Comparison of ENCODE assay signal across 19 mouse cellular contexts in the genomic region with DNA sequence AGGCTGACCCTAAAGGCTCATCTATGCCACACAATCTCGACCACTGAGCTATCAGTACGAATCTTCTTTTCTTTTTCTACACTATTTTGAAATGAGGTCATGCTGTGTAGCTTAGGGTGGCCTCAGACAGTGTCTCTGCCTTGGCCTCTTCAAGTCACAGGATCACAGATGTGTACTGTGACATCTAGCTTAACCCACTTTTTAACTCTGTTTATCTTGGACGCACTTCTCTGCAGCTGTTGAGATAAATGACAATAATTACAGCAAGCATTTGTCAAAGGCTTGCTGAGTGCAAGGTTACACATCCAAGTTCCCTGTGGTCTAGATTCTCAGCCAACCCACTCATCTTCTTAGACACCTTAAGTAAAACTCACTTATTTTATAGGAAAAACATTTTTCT.
DNase-seq lines count a peak whose midpoint lies in the region; ATAC-seq and TF ChIP-seq lines count a peak whose summit lies in the region.
"Had no signal": no experiment of that assay in that cellular context is flagged by ENCODE, and none has a peak within 500 bp of the region (broad histone marks: within the 10 kb centered on the region; RNA-seq: fewer than 3 reads in every experiment).

No protein-coding gene starts in this region.

- no peak overlapping the region for H3K4me3 ChIP-seq in heart, embryonic 10.5 days
- H3K4me3 ChIP-seq in liver, adult 2 months (ENCODE audit: insufficient read depth, low read depth, low read length): no peak overlapping the region
- no peak overlapping the region for H3K4me3 ChIP-seq in liver, embryonic 11.5 days (ENCODE audit: low read depth, low read length)
- no peak overlapping the region for H3K4me3 ChIP-seq in kidney, embryonic 16.5 days (ENCODE audit: low read length)
- H3K4me3 ChIP-seq in hindbrain, embryonic 14.5 days (replicated peaks; ENCODE audit: low read length): no peak overlapping the region
- H3K4me3 ChIP-seq: embryonic facial prominence, embryonic 13.5 days; forebrain, embryonic 13.5 days; hindbrain, embryonic 15.5 days; liver, embryonic 12.5 days; megakaryocyte, embryonic 14.5 days; midbrain, embryonic 13.5 days had no signal

- H3K4me1 ChIP-seq in heart, embryonic 10.5 days: no peaks in the 10 kb centered on the region
- H3K4me1 ChIP-seq in liver, adult 2 months (ENCODE audit: control insufficient read depth, insufficient read depth, low read length): peaks cover 5% of the 10 kb centered on the region; the same call in 1 of the 2 replicates
- no peaks in the 10 kb centered on the region for H3K4me1 ChIP-seq in liver, embryonic 11.5 days (replicated peaks; ENCODE audit: control insufficient read depth, insufficient read depth, low read length)
- no peaks in the 10 kb centered on the region for H3K4me1 ChIP-seq in kidney, embryonic 16.5 days (ENCODE audit: insufficient read depth, low read length)
- no peaks in the 10 kb centered on the region for H3K4me1 ChIP-seq in hindbrain, embryonic 14.5 days (replicated peaks; ENCODE audit: control insufficient read depth, insufficient read depth, low read length)
- H3K4me1 ChIP-seq: embryonic facial prominence, embryonic 13.5 days; forebrain, embryonic 13.5 days; hindbrain, embryonic 15.5 days; liver, embryonic 12.5 days; megakaryocyte, embryonic 14.5 days; midbrain, embryonic 13.5 days had no signal

- DNase-seq in heart, adult 8-10 months (ENCODE audit: low spot score): peak; percentile 62
- DNase-seq in heart, embryonic 10.5 days (ENCODE audit: low spot score): no peak
- peak; percentile 51 for DNase-seq in liver, adult 2 months (ENCODE audit: extremely low read depth, low read depth, low spot score)
- no peak for DNase-seq in liver, embryonic 11.5 days (ENCODE audit: low spot score)
- peak; percentile 50 for DNase-seq in kidney, postnatal 14 days
- DNase-seq in hindbrain, embryonic 14.5 days (ENCODE audit: low spot score): no peak
- DNase-seq: cerebellum, adult 2 months; layer of hippocampus, postnatal 36 days; retina, postnatal 1 day; right cerebral cortex, postnatal 25 days; thymus, postnatal 4 days had no signal

- WGBS in heart, embryonic 10.5 days: 56% methylated on average over 3 of the region's 3 CpGs
- WGBS in liver, adult 2 months: 54% methylated on average over 3 of the region's 3 CpGs
- 55% methylated on average over 3 of the region's 3 CpGs for WGBS in liver, embryonic 11.5 days
- WGBS in kidney, embryonic 16.5 days: 38% methylated on average over 3 of the region's 3 CpGs
- WGBS in hindbrain, embryonic 14.5 days: 73% methylated on average over 3 of the region's 3 CpGs

- no peaks in the 10 kb centered on the region for H3K36me3 ChIP-seq in heart, embryonic 10.5 days
- no peaks in the 10 kb centered on the region for H3K36me3 ChIP-seq in liver, adult 2 months (ENCODE audit: control insufficient read depth, insufficient read depth, low read length)
- H3K36me3 ChIP-seq in liver, embryonic 11.5 days (ENCODE audit: control insufficient read depth, insufficient read depth, low read length): no peaks in the 10 kb centered on the region
- no peaks in the 10 kb centered on the region for H3K36me3 ChIP-seq in kidney, embryonic 16.5 days (ENCODE audit: insufficient read depth, low read length)
- H3K36me3 ChIP-seq in hindbrain, embryonic 14.5 days (replicated peaks; ENCODE audit: control insufficient read depth, insufficient read depth): no peaks in the 10 kb centered on the region
- H3K36me3 ChIP-seq: embryonic facial prominence, embryonic 13.5 days; hindbrain, embryonic 15.5 days; liver, embryonic 12.5 days; midbrain, embryonic 13.5 days had no signal

- no peaks in the 10 kb centered on the region for H3K27me3 ChIP-seq in heart, embryonic 10.5 days (ENCODE audit: insufficient read depth, poor library complexity, severe bottlenecking)
- H3K27me3 ChIP-seq in liver, adult 2 months (ENCODE audit: control insufficient read depth, insufficient read depth, low read length): no peaks in the 10 kb centered on the region
- H3K27me3 ChIP-seq in liver, embryonic 11.5 days (replicated peaks; ENCODE audit: control insufficient read depth, insufficient read depth, low read length): no peaks in the 10 kb centered on the region
- H3K27me3 ChIP-seq in kidney, embryonic 16.5 days (ENCODE audit: insufficient read depth, low read length): no peaks in the 10 kb centered on the region
- no peaks in the 10 kb centered on the region for H3K27me3 ChIP-seq in hindbrain, embryonic 14.5 days (ENCODE audit: control insufficient read depth, insufficient read depth, low read length)
- H3K27me3 ChIP-seq: embryonic facial prominence, embryonic 13.5 days; forebrain, embryonic 13.5 days; hindbrain, embryonic 15.5 days; liver, embryonic 12.5 days; megakaryocyte, embryonic 14.5 days; midbrain, embryonic 13.5 days had no signal

- TF ChIP-seq POLR2A in liver, adult 2 months (IDR thresholded peaks at IDR 0.05; ENCODE audit: extremely low read depth, insufficient read depth, low read length): no peak

- H3K4me2 ChIP-seq in liver, embryonic 11.5 days: no peak overlapping the region
- no peak overlapping the region for H3K4me2 ChIP-seq in kidney, embryonic 16.5 days (replicated peaks; ENCODE audit: low read depth, low read length)
- no peak overlapping the region for H3K4me2 ChIP-seq in hindbrain, embryonic 14.5 days (replicated peaks)
- H3K4me2 ChIP-seq: embryonic facial prominence, embryonic 13.5 days; forebrain, embryonic 13.5 days; hindbrain, embryonic 15.5 days; liver, embryonic 12.5 days; midbrain, embryonic 13.5 days had no signal

- H3K9me3 ChIP-seq in heart, embryonic 10.5 days: no peaks in the 10 kb centered on the region
- H3K9me3 ChIP-seq in liver, embryonic 11.5 days (ENCODE audit: control insufficient read depth, low read length): no peaks in the 10 kb centered on the region
- H3K9me3 ChIP-seq in kidney, embryonic 16.5 days (ENCODE audit: low read length): no peaks in the 10 kb centered on the region
- no peaks in the 10 kb centered on the region for H3K9me3 ChIP-seq in hindbrain, embryonic 14.5 days (ENCODE audit: control insufficient read depth, low read length)
- H3K9me3 ChIP-seq: embryonic facial prominence, embryonic 13.5 days; forebrain, embryonic 13.5 days; hindbrain, embryonic 15.5 days; liver, embryonic 12.5 days; midbrain, embryonic 13.5 days had no signal

- no peaks in the 10 kb centered on the region for H3K79me2 ChIP-seq in liver, adult 2 months (ENCODE audit: control insufficient read depth, insufficient read depth, low read length)

- H3K27ac ChIP-seq in heart, embryonic 10.5 days: no peak overlapping the region
- no peak overlapping the region for H3K27ac ChIP-seq in liver, adult 2 months (replicated peaks; ENCODE audit: insufficient read depth, low read depth, low read length)
- H3K27ac ChIP-seq in liver, embryonic 11.5 days (ENCODE audit: low read depth, low read length): no peak overlapping the region
- H3K27ac ChIP-seq in kidney, embryonic 16.5 days (ENCODE audit: low read length): no peak overlapping the region
- no peak overlapping the region for H3K27ac ChIP-seq in hindbrain, embryonic 14.5 days
- H3K27ac ChIP-seq: embryonic facial prominence, embryonic 13.5 days; forebrain, embryonic 13.5 days; hindbrain, embryonic 15.5 days; liver, embryonic 12.5 days; midbrain, embryonic 13.5 days had no signal

- ATAC-seq in liver, embryonic 11.5 days (replicated peaks; ENCODE audit: low FRiP score): no peak
- peak; percentile 70 for ATAC-seq in kidney, embryonic 16.5 days (ENCODE audit: low FRiP score, low TSS enrichment)
- ATAC-seq in hindbrain, embryonic 14.5 days (ENCODE audit: low FRiP score): no peak
- ATAC-seq: activated CD4-positive, CD25-positive, alpha-beta regulatory T cell, adult 4 months; forebrain, embryonic 13.5 days; liver, embryonic 12.5 days; midbrain, embryonic 13.5 days had no signal

- H3K9ac ChIP-seq in liver, adult 2 months (ENCODE audit: low read depth, low read length): no peak overlapping the region
- no peak overlapping the region for H3K9ac ChIP-seq in liver, embryonic 11.5 days (ENCODE audit: low read depth, low read length)
- H3K9ac ChIP-seq in kidney, embryonic 16.5 days (replicated peaks; ENCODE audit: low read length): no peak overlapping the region
- no peak overlapping the region for H3K9ac ChIP-seq in hindbrain, embryonic 14.5 days
- H3K9ac ChIP-seq: embryonic facial prominence, embryonic 13.5 days; forebrain, embryonic 13.5 days; hindbrain, embryonic 15.5 days; liver, embryonic 12.5 days; midbrain, embryonic 13.5 days had no signal

- TF ChIP-seq CTCF in liver, adult 2 months (IDR thresholded peaks at IDR 0.05; ENCODE audit: low read depth, low read length): no peak

Comparison
In these comparisons a context has a peak if more than half of its experiments do, and no peak if none do; other contexts are left out.
1. DNase-seq: peak in heart, adult 8-10 months (single experiment), liver, adult 2 months (single experiment) and kidney, postnatal 14 days (single experiment); none in heart, embryonic 10.5 days (single experiment), liver, embryonic 11.5 days (single experiment) and hindbrain, embryonic 14.5 days (single experiment).